Mouse (Mus musculus): ENCODE measurements at regions not wholly inside any gene's neighbourhood (a gene's known extent, or its start where the extent isn't known, plus 50 kb on each side); places are given as distances from the start of the nearest gene placed in this dataset.

DNA sequence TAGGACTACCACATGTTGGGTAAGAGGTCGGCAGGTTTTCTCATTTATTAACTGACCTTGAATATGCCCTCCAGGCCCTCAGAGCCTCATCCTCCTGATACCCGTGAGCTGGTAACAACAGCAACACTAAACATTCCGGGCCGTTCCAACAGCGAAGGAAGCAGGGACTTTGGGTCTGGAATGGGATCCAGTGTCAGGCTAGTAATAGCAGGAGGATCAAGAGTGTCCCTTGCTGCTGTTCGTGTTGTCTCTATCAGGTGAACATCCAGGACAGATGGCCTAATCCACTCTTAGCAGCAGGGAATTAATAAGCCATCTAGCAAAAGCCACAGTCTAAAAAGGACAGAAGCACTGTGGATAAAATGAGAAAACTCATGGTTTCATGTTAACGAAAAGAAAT lies 106.7 kb downstream of the Cpeb2 start:
- in situ Hi-C loops (cut with MboI, MseI) = no loop called here

DNA sequence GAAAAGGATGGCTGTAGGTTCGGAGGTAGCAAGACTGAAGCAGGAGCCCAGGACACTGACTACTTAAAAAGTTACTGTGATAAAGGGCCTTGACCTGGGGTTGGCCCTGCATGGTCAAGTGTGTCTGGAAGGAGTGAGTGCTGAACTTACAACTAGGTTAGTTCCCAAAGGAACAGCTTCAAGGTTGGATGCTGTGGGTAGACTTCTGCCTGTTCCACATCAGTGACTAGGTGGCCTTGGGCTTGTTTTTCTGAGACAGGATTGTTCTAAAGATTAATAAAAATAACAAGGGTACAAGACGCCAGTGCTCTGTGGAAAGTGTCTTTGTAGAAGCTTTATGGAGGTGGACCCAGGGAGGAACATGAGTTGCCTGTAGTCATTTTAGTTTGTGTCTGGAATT lies 108.5 kb downstream of the Cpeb2 start:
- in situ Hi-C loops (cut with MboI, MseI) = no loop called here

DNA sequence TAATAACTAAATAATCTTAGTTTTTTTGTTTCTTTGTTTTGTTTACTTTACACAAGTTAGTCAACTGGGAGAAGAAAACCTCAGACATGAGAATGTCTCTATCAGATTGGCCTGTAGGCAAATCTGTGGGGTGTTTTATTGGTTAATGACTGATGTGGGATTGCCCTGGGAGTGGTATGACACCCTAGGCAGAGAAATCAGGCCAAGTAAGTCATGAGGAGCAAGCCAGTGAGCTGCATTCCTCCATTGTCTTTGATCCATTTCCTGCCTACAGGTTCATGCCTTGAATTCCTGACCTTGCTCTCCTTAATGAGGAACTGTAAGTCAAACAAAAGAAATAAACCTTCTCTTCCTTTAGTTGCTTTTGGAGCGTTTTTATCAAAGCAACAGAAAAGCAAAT lies 111.5 kb downstream of the Cpeb2 start:
- in situ Hi-C loops (cut with MboI, MseI) = no loop called here

DNA sequence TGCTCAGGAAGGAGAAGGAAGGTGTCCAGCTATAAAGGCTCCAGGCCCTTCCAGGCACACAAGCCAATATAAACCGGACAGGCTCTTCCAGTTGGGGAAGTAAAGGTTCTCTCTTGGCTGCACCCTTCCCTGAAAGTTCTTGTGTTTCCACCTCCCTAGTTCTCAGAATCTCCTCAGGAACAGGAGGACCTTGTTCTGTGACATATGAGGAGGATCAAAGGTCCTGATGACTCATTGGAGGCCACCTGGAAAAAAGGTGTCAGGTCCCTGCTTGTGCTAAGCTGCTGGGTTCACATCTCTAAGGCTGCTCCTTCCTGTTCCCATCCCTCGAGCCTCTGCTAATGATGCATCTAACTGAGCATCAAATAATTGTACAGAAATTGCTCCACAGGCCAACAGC lies 118.0 kb downstream of the Cpeb2 start:
- in situ Hi-C loops (cut with MboI, MseI) = no loop called here

DNA sequence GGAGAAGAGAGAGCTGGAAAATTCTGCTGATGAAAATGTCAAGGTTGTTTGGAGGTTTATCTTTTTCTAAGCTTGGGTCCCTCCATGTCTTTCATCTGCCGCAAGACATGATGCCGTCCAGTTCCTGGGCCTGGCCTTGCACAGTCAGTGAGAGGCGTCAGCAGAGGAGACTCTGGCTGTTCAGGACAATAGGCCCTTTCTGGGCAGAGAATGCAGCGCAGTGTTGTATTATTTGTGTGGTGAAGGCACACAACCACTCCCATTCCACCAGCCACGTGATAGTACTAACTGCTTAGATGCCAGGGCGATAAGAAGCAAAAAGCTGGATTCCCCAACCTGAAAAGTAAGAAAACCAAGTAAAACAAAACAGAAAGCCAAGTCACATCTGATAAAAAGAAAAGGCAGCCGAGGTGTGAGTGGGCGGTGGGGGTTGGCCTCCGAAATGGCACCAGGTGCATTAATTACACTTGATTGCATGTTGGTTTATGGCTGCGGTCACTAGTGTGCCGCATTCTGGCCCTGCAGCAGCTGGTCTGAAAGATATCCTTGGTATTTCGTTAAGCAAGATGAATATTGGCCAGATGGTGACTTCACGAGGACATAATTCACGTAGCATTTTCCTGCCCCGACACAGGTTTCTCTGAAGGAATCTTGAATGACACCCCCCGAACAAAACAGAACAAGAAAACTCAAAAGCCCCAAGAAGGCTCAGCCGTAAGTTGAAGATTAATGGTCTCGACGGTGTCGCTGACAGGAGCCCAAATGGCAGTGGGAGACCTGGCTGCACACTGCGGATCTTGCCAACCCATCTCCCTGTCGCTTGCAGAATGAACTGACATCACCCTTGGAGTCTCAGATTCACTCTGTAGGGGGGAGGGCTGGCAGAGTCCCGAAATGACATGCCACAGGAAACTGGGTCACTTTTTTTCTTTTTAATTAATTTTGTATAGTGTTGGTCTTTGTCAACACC lies 120.3 kb downstream of the Cpeb2 start:
- in situ Hi-C loops (cut with MboI, MseI) = no loop called here

DNA sequence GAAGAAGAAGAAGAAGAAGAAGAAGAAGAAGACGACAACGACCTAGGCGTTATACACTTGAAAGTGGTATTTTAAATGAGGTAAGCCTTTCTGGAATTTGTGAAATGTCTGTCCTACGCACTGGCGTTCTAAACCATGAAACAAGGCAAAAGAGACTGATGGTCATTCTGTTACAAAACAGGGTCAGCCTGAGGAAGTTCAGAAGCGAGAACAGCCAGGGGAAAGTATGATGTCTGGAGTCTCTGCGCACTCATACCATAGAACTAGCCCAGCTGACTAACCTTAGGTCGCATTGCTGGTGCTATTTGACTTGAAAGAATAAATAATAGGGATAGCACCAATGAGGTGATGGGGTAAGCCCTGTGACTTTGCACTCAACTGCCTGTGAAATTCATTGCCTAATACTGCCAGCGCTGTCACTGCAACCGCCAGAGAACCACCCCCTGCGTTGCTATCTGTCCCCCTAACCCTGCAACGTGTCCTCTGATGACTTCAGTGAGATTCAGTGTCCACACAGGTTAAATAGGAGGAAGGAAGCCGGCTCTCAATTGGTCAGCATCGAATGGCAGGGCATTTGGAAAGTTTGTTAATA lies 121.5 kb downstream of the Cpeb2 start:
- in situ Hi-C loops (cut with MboI, MseI) = no loop called here

DNA sequence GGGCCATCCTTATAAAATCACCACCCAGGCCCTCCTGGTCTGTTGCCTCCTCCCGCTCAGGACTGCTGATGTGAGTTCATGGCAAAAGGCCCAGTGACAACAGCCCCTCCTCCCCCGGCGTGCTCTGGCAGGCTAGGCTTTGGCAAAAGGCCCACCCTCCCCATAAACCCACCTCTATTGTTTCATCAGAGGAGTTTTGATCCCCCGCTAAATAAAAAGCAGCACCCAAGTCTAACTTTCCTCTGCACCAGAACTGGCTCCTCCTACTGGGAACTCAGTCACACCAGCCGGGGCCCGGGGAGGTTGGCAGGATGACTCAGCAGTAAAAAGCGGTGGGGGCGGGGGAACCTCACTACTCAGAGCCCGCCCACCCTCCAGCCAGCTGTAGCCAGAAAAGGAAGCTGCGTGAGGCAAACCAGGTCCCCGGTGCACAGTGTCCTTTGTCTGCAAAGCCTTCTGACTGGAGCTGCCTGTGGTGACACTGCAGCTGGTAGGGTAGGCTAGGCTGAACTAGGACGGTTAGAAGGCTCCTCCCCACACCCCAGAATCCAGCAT lies 122.1 kb downstream of the Cpeb2 start:
- in situ Hi-C loops (cut with MboI, MseI) = loop anchor here (5.0 kb wide), 1 partner anchor 1473 kb away; no protein-coding TSS in a partner anchor

DNA sequence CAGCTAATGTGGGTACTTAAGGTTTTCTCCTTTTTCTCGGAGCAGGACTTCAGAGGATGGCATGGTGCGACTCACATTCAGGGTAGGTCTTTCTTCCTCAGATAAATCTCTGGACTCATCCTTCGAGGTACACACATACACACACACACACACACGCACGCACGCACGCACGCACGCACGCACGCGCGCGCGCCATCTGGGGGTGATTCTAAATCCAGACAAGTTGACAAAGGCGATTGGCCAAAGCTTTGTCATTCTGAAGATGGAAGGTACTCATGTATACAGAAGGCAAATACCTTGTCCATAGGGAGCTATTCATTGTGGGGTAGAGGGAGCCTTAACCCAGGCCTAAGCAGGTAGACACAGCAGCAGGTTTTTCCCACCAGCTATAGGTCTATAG lies 122.9 kb downstream of the Cpeb2 start:
- in situ Hi-C loops (cut with MboI, MseI) = loop anchor here (5.0 kb wide), 1 partner anchor 1474 kb away; no protein-coding TSS in a partner anchor

DNA sequence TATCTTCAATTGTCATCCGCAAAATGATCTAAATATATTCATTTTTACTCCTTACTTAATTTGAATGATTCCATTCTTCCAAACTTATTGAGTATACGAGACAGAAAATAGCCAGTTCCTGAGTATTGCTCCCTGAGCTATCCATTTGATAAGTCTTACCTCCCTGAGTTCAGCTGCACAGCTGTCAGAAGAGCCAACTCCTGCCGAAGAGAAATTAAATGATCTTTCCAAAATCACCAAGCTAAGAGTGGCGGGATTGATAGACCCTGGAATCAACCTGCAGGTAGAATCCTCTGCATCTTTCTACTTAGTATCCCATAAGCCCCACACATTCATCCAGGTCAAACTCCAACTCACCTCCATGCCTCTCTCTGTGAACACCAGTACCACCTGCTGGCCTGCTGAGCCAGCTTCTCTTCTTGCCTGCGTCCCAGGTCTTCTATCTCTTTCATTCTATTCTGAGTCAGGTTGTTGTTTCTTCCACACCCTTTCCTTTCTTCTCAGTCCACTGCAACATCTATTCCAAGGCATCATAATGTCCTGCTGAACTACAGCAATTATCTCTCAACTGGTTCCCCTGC lies 124.2 kb downstream of the Cpeb2 start:
- in situ Hi-C loops (cut with MboI, MseI) = loop anchor here (5.0 kb wide), 1 partner anchor 1475 kb away; no protein-coding TSS in a partner anchor

DNA sequence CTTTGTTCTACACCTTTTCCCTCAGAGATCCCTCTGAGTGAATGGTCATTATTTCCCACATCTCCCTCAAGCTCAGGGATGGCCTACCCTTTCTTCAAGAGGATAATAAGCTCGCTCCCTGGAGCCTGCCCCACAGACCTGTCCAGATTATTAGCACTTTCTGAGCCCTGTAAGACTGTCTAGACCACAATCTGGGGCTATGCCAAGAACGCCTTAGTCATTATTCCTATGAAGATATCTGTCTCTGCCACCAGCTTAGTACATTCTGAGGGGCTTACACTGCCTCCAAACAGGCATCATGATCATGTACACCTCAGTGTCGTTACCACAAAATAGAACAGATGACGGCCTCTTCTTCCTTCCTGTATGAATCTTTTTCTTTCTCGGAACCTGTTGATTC lies 124.9 kb downstream of the Cpeb2 start:
- in situ Hi-C loops (cut with MboI, MseI) = loop anchor here (5.0 kb wide), 1 partner anchor 1476 kb away; no protein-coding TSS in a partner anchor

DNA sequence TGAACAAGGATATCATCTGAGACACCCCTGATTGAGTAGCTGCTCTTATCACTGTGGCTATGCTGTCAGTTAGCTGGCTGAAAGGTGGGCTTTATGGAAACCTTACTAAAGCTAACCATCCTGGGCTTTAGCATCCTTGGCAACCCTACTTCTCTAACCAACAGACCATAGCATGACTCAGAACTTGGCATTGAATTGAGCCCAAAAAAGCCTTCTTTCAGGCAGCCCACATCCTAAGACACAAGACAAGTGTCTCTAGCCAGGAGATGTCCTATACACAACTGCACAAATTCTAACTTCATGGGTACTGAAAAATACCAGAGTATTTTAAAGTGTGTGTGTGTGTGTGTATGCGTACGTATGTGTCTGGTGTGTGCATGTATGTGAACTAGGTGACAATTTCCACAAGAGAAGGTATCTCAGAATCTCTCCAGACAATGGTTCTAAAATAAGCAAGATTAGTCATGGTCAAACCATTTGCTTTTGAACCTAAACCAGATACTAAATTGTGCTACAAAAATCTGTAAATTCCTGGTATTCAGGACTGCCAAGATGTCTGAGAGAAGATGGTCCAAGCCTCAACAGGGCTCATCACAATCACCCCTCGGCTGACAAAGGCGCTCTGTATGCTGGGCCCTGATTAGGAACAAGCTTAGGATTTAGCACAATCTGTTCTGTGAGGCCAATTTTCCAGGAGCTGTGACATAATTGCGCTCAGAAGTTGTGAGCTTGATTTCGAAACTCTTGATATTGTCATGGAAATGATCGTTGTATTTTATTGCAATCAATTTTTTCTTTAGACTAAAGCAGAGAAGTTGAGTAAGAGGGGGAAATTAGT lies 126.2 kb downstream of the Cpeb2 start:
- in situ Hi-C loops (cut with MboI, MseI) = loop anchor here (5.0 kb wide), 1 partner anchor 1477 kb away; no protein-coding TSS in a partner anchor

DNA sequence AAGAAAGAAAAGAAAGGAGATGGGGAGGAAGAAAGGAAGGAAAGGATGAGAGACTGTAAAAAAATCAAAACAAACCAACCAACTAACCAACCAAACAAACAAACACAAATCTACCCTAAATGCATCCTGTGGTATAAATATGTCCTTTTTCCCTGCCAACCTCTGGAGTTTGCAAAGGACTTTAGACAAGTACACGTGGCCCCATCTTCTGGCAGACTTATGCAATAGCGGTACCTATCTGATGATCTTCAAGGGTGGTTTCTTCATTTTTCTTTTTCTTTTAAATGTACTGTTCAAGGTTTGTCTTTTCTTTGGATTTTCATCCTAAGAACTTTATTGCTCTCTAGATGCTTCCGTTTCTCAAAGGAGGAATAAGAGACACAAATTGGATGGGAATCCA lies 127.3 kb downstream of the Cpeb2 start:
- in situ Hi-C loops (cut with MboI, MseI) = no loop called here

DNA sequence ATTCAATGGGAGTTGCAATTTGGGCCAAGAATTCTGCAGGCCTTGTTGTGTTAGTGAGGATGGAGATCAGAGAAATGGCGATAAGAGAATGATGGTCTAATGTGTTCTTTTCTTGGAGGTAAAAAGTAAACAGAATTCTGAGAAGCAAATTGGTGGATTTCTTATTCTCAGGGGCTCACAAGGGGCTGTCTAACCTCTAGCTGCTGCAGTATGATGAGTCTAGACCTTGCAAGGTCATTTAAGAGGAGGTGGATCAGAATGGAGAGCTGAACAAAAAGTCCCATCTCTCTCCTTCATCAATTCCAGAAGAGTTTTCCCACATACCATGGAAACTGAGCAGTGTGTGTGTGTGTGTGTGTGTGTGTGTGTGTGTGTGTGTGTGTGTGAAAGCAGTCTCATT lies 128.1 kb downstream of the Cpeb2 start:
- in situ Hi-C loops (cut with MboI, MseI) = no loop called here

DNA sequence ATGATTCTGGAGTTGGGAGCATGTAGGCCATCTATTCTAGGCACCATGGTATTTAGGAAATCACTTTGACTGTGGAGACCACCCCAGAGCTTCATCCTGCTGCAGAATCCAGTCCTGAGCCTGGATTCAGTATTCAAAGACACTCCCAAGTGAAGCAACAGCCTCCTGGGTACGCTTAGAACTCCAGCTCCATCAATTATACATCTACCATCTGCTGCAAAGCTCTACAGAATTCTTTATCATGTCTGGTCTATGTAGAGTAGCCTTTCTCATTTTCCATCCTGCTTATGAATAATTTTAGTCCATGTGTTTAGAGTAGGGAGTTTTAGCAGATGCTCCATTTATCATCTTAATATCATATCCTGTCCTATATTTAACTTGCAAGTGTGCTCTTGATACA lies 139.4 kb downstream of the Cpeb2 start:
- in situ Hi-C loops (cut with MboI, MseI) = no loop called here

DNA sequence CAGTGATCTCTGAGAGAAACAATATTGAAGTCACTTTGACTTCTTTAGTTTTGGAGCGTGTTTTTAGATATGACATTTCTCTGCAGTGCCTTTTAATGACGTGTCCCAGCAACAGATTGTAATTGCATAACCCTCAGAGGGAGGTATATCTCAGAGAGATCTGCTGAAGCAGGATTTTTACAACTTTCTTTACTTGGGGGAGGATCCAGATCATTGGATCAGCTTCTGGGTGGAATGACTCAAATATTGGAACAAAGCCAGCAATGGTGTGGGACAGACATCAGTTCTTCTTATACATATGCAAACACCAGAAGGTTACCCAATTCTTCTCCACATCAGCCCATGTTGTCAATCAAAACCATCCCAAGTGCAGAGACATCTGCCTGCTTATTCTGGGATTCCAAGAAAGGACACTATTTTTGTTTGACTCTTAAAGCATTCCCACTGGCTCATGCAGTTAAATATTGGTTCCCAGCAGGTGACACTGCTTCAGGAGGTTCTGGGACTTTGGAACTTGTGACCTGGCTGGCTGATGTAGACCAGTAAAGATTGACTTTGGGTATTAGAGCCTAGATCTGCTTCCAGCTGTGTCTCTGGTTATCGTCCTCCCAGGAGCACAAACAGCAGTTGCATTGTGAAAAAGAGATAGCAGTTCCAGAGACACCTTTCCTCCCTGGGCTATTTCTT lies 130.5 kb upstream of the C1qtnf7 start:
- in situ Hi-C loops (cut with MboI, MseI) = no loop called here

DNA sequence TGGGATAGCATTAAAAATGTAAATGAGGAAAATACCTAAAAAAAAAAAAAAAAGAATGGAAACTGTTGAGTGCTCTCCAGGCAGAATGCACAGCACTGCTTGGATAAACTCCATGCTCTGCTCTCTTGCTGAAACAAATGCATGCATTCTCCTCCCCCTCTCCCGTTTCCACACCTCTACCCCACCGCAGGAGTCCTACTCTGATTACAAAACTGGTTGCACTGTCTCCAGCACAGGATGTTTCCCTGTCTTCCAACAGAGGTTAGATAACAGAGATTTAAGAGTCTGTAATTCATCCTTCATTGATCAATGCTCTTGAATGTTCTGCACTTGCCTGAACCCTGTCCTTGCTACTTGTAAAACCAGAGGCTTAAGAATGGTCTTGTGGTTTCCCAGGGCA lies 124.3 kb upstream of the C1qtnf7 start:
- in situ Hi-C loops (cut with MboI, MseI) = no loop called here

DNA sequence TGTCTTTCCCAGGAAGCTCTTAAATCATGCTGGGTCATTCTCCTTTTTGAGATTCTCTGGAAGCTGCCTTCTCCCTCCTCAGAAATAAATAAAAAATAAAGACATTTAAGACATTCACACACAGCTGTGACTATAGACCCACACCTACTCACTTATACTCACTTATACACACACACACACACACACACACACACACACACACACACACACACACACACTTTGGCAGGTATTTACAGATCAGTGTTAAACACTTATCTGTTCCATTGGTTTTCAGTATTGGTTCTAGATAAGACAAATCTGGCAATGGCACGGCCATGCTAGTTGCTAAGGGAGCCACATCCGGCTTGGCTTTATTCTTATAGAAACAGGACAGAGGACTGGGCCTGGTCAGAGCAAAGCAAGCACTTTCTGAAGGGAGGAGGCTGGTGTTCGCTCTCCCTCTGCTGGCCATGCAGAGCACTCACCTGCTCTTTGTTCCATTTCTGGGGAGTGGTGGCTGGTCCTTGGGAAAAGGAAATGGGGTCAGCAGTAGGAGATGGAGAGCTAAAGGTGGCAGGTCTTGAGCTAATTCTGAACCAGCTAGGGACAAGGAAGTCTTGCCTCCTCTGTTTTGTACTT lies 123.8 kb upstream of the C1qtnf7 start:
- in situ Hi-C loops (cut with MboI, MseI) = no loop called here

DNA sequence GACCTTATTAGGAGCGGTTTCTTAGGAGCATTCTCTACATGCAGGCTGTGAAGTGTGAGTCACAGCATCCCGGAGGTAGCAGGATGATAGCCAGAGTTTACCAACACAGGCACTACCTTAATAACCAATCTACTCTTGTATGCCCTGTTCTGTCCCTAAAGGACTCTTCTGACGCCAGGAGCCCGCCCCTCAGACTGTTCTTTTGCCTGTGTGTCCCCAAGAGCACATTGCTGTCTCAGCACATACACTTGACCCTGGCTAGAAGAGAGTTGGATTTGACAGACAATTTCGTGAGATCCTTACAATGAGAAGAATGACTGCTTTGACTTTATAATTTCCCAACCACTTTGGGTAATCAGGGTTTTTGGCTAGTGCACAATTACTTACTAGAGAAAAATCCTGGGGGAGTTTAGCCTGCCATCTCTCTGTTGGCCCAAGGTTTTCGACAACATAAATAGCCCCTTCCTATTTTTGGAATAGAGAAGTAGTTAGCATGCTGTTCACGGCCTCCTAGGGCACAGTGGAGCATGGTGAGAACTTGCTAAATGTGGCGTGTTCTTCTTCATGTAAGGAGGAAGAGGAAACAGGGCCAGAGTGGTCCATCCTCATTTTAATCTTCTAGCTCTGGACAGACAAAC lies 122.3 kb upstream of the C1qtnf7 start:
- in situ Hi-C loops (cut with MboI, MseI) = no loop called here

DNA sequence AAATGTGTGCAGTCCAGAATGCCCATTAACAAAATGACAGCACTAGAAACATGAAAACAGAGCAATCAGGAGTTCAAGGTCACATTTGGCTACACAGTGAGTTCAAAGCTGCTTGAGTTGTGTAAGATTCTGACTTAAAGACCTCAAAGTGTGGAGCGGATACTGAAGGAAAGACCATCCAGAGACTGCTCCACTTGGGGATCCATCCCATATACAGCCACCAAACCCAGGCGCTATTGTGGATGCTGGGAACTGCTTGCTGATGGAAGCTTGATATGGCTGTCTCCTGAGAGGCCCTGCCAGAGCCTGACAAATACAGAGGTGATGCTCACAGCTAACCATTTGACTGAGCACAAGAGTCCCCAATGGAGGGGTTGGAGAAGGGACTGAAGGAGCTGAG lies 98.1 kb upstream of the C1qtnf7 start:
- in situ Hi-C loops (cut with MboI, MseI) = no loop called here

Data from regulatory T cell (primary cell).